Mouse (Mus musculus): ENCODE data around the gene Cept1. TPM values are rescaled to one million over a fixed set of nuclear protein-coding genes. Genes with fewer than 3 reads are reported as not detected.
A peak's percentile ranks its signal among the peaks of the same experiment; 100 is the strongest.

Gene Cept1
- total RNA-seq, 2 experiments from 2014 or later = 32.0 to 37.8 TPM

DNA sequence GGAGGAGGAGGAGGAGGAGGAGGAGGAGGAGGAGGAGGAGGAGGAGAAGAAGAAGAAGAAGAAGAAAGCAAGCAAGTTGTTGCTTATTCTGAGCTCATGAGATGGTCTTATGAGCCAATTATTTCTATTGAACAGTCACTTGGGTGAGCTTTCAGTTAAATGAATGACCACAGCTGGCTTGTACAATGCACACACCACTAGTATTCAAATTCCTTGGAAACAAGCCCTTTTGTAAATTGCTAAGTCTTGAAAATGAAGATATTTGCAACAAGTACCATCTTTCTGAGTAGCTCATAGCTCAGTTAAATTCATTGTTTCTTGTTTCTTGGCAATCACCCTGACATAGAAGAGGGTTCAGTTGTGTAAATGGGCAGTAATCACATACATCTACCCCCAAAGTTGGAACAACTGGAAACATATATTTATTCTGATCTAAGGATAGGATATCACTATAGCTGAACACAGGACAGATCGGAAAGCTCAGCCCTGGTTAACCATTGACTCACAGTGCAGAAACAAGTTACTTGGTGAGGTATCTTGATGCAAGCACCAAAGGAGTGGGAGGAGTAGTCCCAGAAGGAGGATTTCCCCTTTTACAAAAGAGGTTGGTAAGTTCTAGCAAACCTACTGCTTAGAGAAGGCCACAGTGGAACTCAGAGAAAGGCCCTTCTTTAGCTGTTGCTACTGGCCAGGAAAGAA lies 52.1 kb downstream of the Cept1 start:
- no peak for DNase-seq (ENCODE audit: low spot score in 2 of 2)

DNA sequence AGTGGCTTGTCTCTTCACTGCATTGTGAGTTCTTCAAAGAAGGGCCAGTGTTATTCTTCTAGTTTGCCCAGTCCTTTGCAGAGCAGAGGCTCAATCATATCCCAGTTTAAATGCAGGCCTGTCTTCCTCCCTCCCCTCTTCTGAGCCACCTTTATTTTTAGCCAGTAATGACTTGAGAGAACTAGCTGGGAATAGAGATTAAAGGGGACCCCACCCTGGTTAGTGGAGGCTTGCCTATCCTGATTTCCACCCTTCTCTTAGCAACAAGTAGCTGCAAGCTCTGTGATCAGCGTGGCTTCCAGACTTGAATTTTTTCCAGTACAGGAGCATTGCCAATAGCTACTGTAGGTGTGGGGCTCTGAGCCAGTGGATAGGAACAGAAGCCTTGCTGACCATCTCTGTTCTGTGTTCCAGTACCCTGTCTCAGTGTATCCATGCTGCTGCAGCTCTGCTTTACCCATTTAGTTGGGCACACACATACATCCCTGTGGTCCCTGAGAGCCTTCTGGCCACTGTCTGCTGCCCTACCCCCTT lies 53.1 kb downstream of the Cept1 start:
- DNase-seq (ENCODE audit: low spot score in 2 of 2) = no peak

DNA sequence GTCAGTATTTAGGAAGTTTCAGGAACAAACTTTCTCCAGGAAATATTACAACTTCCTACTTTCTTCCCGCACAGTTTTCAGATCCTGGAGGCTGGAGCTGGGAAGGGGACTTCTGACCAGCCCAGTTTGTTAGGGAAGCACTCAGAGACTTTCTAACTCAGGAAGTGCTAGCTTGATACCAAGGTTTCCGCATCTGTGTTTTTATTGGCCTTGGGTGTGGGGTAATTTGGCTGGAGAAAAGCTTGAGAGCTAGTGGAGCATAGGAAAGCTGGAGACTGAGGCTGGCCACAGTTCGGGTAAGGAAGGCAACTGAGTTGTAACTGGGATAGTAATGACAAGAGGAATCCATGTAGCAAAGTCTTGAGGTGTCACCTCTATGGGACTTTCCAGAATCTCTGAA lies 53.7 kb downstream of the Cept1 start:
- no peak for DNase-seq (ENCODE audit: low spot score in 2 of 2)

DNA sequence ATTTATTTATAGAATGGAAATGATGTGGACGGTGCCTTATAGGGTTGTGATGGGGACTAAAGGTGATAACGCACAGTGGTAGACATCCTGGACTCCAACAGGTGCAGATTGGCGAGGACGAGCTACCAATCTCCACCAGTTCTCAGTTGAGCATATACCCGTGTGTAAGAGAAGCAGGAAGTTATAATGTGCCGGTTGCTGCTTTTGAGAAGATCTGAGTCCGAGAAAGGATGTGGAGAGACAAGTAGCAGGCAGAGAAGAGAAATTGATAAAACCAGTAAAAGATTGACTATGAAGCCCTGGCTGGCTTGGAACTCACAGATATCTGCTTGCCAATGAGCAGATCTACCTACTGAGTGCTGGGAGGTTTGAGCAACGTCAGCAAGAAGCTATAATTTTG lies 54.4 kb downstream of the Cept1 start:
- DNase-seq (ENCODE audit: low spot score in 2 of 2) = no peak

DNA sequence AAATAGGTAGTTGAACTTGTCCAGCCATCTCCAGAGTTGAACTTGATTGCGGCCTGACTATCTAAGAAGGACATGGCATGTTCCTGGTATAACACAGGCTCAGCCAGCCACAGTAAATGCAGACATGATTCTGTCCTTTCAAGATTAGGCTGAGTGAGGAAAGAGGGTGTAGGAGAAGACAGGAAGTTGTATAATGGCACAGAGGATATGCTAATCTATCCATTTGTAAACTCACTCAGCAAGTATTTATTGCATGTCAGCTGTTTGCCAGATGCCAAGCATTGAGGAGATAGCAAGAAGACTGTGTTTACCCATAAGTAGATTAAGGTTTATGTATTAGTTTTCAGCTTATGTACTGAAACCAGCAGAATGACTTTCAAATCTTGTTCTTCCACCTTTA lies 54.9 kb downstream of the Cept1 start:
- DNase-seq (ENCODE audit: low spot score in 2 of 2) = no peak

DNA sequence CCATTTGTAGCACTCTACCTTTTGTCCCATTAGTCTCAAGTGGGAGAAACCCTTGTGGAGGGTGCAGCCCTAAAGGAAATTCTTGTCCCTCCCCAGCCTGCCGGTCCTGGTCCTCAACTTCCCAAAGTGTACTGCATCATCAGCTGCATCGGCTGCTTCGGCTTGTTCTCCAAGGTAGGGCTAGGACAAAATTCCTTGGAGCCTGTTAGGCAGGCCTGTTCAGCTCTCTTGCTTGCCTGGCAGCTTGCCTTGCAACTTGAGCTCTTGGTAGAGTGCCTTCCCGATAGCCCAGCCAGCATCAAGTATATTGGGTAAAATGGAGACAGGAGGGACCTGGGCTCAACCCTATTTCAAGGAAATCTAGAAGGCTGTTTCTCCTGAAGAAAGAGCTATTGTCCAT lies 57.4 kb downstream of the Cept1 start:
- no peak for DNase-seq (ENCODE audit: low spot score in 2 of 2)

DNA sequence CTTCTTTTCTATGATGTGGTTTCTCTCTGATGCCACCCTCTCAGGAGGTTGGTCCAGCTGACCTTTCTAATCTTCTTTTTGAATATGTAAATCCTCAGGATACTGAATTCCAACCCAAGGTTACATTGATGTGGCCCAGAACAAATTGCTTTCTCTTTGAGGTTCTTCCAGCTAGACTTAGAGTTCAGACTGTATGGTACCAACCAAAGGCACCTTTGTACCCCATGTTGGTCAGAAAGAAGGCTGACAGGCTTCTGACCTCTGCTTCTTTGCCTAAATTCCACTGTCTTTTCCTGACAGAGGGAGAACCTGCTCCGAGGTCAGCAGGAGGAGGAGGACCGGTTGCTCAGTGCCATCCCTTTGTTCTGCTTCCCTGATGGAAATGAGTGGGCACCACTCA lies 60.1 kb downstream of the Cept1 start:
- no peak for DNase-seq (ENCODE audit: low spot score in 2 of 2)

DNA sequence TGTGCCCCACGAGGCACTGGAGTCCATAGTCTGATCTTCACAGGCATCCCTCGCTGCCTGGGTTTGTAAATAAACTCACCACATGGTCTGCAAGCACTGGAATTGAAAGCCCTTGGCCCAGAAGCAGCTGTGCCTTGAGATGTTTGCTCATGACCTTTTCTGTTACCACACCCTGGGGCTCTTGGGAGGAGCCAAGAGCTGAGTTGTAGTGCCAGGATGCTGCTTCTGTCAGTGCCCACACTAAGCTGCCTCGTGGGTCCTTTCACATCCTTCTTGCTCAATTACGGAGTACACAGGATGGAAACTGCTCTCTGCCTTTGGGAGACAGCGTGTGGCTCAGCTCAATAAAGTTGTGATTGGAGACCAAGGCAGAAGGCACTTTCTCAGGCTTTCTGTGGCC lies 61.8 kb downstream of the Cept1 start:
- DNase-seq (ENCODE audit: low spot score in 2 of 2) = no peak

DNA sequence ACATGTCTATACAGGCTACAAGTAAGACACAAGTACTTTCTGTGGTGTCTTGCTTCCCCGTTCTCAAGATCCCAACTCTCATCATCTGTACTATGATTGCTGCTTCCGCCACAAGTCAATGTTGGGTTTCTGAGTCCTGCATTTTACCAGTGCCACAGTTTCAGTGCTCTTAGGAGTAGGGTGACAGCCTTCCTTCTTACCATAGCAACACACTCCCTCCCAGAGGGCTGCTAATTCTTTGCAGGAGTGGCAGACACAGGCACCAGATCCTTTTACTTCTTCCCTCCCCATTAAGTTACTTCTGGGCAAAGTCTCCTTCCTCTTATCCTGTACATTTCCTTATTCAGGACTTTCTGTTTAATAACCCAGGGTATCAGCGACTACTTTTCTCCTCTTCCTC lies 62.7 kb downstream of the Cept1 start:
- DNase-seq (ENCODE audit: low spot score in 2 of 2) = no peak

DNA sequence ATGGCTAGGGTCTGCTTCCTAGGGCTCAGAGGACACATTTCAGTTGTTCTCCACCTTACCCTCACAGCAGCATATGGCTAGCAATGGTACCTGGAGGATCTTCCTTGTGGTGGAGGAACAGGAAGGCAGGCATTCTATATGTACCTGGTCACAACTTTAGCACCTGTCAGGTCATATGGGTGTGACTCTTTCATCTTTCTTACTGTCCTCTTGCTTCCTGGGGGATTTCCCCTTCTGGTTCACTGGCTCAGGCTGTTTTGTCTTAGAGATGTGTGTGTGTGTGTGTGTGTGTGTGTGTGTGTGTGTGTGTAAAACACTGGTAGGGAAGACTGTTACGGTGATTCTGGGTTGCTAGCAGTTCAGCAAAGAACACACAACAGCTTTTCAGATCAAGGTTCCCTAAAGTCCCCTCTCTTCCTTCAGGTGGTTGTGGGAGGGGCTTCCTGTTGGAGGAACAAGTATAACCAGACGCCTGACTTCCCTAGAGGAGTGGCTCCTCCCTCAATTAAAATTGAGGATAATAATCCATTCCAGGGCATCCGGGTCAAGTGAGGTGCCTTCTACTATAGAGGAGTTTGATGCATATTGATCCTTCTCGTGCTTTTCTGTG lies 63.7 kb downstream of the Cept1 start:
- DNase-seq (ENCODE audit: low spot score in 2 of 2) = no peak

DNA sequence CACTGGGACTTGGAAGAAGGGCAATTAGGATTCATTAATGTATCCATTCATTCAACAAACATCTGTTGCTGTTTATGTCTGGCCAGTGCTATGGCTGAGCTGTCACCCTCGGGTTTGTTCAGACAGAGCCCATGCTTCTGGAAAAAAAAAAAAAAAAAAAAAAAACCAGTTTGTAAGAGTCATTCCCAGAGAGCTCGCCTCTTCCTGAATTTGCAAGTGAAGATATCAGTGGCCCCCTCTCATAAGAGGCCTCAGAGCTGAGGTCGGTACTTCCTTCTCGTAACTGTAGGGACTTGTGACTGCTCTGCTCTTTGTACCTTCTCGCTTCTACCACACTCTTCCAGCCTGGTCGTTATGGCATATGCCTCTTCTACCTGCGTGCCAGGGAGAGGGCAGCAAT lies 64.3 kb downstream of the Cept1 start:
- DNase-seq (ENCODE audit: low spot score in 2 of 2) = no peak

DNA sequence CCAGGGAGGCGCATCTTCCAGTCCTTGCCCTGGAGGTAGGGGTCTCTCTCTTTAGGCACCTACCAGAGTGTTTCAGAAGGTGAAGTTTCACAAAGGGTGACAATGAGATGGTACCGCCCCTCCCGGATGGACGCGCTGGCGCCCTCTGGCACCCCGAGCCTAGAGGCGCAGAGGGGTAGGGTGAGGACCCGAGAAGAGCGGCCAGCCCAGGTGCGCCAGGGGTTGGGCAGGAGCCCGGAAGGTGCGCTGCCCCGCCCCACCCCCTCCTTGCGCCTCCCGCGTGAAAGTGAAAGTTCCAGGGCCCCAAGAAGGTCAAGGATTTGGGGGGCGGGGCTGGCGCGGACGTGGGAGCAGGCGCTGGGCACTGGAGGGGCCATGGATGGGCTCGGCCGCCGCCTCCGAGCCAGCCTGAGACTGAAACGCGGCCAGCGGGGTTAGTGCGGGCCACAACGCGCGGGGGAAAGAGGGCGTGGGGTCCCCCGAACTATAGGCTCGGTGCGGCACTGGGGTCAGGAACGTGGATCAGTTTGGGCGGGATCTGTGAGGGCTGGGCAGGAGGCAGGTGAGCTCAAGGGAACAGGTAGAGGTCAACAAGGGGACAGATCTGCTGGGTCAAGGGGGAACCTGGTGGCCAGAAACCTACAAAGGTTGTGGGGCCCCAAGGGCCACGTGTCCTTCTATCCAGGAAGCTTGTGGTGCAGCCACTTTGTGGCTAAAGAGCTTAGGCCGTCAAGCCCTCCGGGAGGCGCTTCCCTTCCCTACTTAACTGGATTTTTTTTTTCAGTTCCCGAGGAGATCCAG lies 65.1 kb downstream of the Cept1 start, which contains the start of gene Dennd2d:
Gene Dennd2d (plus strand): TSS at position 125 of the 801 bp plus-strand sequence.
- DNase-seq (ENCODE audit: low spot score in 2 of 2) = peak; percentile 36 to 52

DNA sequence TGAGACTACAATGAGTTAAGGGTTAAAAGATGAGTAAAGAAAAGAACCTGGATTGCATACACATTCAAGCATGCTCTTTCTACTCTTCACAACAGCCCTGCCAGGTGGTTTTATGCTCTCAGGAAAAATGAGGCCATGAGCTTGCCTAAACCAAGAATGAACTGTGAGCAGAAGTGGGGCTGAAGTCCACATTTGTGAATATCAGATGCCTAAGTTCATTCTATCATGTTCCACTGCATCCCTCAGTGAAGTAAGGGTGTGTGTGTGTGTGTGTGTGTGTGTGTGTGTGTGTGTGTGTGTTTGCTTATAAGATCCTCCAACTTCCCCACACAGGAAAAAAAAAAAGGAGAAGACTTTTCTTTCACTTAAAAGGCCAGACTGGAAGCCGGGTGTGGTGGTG lies 70.7 kb downstream of the Cept1 start:
- no peak for DNase-seq (ENCODE audit: low spot score in 2 of 2)

DNA sequence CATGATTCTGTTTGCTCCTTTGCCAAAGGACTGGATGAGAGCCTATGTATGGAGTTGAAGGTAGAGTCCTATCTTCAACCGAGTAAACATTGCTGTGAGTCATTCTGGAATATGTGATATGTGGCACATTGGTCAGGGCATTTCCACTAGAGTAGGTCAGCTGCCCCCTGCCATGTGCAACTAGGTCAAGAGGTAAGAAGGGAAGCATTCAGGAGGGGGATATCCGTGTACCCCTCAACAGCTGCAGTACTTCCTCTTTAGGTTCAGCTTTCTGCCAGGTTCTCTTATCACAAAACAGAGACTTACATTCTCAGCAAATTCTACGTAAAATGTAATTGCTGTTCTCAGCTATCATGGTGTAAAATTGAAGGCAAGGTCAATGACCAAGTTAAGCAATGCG lies 73.4 kb downstream of the Cept1 start:
- no peak for DNase-seq (ENCODE audit: low spot score in 2 of 2)

DNA sequence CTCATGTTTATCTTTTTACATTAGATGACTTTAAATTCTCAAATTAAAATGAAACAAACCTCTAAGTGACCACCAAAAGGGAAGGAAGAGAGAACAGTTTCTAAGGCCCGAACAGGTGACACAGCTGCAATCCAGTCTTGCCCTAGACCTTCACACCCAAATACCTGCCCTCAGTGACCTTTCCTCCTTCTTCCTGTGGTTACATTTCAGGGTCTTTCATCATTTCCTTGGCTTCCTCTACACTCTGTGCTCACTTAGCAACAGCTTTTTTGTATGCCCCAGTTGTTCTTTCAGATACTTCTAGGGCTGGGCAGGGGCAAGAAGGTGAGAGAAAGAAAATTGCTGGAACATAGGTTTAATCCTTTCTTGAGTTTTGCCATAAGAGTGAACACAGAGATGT lies 82.9 kb downstream of the Cept1 start:
- DNase-seq (ENCODE audit: low spot score in 2 of 2) = no peak

DNA sequence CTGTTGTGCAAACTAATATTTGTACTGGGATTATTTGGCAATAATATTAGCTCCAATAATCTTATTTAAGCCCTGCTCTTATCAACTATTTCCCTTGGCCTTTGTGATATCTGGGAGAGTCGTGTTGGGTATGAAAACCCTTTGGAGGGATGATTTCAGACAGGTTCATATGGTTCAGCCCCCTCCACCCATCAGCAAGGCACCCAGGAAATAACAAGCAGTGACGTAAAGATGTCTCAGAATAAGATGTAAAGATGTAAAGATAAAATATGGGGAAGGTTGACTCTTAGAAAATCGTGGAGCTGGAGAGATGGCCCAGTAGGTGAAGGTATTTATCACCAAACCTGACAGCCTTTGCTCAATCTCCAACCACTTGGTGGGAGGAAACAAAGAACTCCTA lies 85.1 kb downstream of the Cept1 start:
- no peak for DNase-seq (ENCODE audit: low spot score in 2 of 2)

DNA sequence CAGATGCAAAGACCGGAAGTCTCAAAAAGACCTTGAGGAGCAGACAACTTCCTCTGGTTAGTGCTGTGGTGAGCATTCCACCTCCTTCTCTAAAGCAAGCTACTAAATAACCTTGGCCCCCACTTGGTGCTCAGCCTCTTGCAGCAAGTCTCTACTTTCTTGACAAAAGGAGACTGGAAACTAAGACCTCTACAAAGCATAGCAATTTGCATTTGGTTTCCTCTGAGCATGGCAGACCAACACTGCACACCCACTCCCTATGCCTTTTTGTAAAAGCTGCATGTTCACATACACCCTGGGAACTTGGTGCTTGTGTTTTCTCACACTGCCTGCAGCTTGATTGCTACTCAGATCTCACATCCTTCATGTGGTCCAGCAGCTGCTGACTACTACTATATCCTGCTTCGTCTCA lies 85.5 kb downstream of the Cept1 start:
- DNase-seq (ENCODE audit: low spot score in 2 of 2) = no peak

DNA sequence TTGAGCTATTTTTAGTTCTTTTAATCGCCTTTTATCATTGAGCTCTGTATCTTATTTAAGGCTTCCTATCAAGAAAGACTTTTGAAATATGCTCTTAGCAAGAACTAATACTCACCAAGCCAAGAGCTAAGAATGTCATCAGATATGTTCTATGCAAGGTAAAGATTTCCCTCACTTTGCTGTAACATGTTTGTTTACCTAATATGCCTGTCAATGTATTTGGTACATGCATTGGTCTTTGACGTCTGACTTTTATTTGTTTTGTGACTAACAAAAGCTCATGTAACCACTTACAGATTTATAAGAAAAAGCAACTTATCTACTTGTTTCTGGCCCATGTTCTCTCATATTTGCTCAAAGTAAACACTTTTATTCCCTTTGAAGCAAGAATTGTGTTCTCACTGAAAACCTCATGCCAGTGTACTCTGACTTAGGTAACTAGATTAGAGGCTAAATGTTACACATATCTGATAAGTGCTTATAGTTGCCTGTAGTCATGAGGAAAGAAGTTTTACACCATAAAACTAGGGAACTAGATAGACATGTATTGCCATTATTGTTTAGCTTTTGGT lies 90.2 kb downstream of the Cept1 start:
- DNase-seq (ENCODE audit: low spot score in 2 of 2) = no peak

DNA sequence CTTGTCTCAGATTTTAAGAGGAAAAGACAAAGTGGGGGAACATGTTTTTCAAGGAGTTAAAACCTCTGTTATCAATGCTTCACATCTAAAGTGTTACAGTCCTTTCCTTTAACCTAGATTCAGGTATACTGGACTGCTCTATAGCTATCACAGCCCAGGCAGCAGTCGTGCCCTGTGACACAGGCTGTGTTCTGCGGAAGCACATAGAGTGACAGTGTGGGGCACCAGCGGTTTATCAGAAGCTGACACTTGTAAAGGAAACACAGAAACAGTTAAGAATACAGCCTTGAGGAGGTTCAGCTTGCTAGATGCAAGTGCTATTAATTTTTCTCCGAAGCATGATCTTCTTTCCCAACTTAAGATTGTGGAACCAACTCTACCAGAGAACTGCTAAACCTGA lies 95.0 kb downstream of the Cept1 start:
- DNase-seq (ENCODE audit: low spot score in 2 of 2) = no peak
